Mouse (Mus musculus) ovary, postnatal 14 days (tissue): ENCODE measurements around the gene Fcrlb.

Source experiments
- DNase-seq: peaks from one replicate; pipeline ENCODE4 v3.0.0; 2022; ENCODE audit warnings: low spot score

Fcrlb gene

GRCm38 (mm10) chr1:170868107-170868904 is 44.4 kb downstream of the Fcrlb start:
- DNase-seq: peak; percentile 60

- DNase-seq: peak; percentile 98
Measured at GRCm38 (mm10) chr1:170867691-170868105, 45.0 kb downstream of the Fcrlb start, which contains the start of gene Atf6. Gene Atf6, minus strand, starts transcription at chr1:170867771.

- no peak for DNase-seq
Measured at GRCm38 (mm10) chr1:170866992-170867690, 45.6 kb downstream of the Fcrlb start.

- no peak for DNase-seq
Measured at GRCm38 (mm10) chr1:170865406-170865805, 47.3 kb downstream of the Fcrlb start.

- no peak for DNase-seq
Measured at GRCm38 (mm10) chr1:170864754-170865153, 48.0 kb downstream of the Fcrlb start.

GRCm38 (mm10) chr1:170864234-170864633 is 48.5 kb downstream of the Fcrlb start:
- DNase-seq: no peak

GRCm38 (mm10) chr1:170863033-170863432 is 49.7 kb downstream of the Fcrlb start:
- DNase-seq: no peak

- DNase-seq: no peak
Measured at GRCm38 (mm10) chr1:170862435-170862717, 50.4 kb downstream of the Fcrlb start.

- no peak for DNase-seq
Measured at GRCm38 (mm10) chr1:170861671-170862434, 50.9 kb downstream of the Fcrlb start.

- DNase-seq: no peak
Measured at GRCm38 (mm10) chr1:170858872-170859271, 53.9 kb downstream of the Fcrlb start.

GRCm38 (mm10) chr1:170857369-170857768 is 55.4 kb downstream of the Fcrlb start:
- no peak for DNase-seq
